Mouse (Mus musculus): ENCODE measurements around the gene Gprc5c. TPM values are rescaled to one million over a fixed set of nuclear protein-coding genes. Genes with fewer than 3 reads are reported as not detected.

Gprc5c gene
- polyA plus RNA-seq (2014; fragmentation: Nextera tagmentation; extraction: Ambion mirVana): 23.5 and 27.2 TPM in 2 replicates

- ATAC-seq (ENCODE audit: insufficient number of reproducible peaks, insufficient read depth, low FRiP score, low read depth): peak; percentile 51
- H3K36me3 ChIP-seq (ENCODE audit: control insufficient read depth, insufficient read depth, low read length): no peaks in the 10 kb centered on the region
- H3K4me1 ChIP-seq (ENCODE audit: control insufficient read depth, insufficient read depth, low read length): peaks cover 23% of the 10 kb centered on the region; the same call in 1 of the 2 replicates
- H3K4me2 ChIP-seq (replicated peaks; ENCODE audit: low read depth, low read length): peak within 1 kb of the TSS; percentile 97
- under 1% methylated on average over 34 of the region's 43 CpGs for WGBS
- peak within 1 kb of the TSS; percentile 78 for H3K9ac ChIP-seq (replicated peaks; ENCODE audit: low read depth, low read length)
- H3K9me3 ChIP-seq (ENCODE audit: control insufficient read depth, low read depth, low read length): no peaks in the 10 kb centered on the region
- H3K27ac ChIP-seq (ENCODE audit: low read length): peak within 1 kb of the TSS; percentile 93
- H3K4me3 ChIP-seq (ENCODE audit: low read depth, low read length): peak within 1 kb of the TSS; percentile 74
- H3K27me3 ChIP-seq (ENCODE audit: control insufficient read depth, insufficient read depth, low read length): no peaks in the 10 kb centered on the region
These were observed at the start of gene Gprc5c for GRCm38 (mm10) chr11:114850452-114851268. Gene Gprc5c, plus strand, starts transcription at chr11:114851152.

- Histone ChIP-seq H3K9me3 (ENCODE audit: control insufficient read depth, low read depth, low read length) (no peaks in the 10 kb centered on the region), H3K4me1 (ENCODE audit: control insufficient read depth, insufficient read depth, low read length) (peaks cover 5% of the 10 kb centered on the region; the same call in 1 of the 2 replicates), H3K27ac (ENCODE audit: low read length) (no peak overlapping the region), H3K9ac (replicated peaks; ENCODE audit: low read depth, low read length) (no peak overlapping the region), H3K4me2 (replicated peaks; ENCODE audit: low read depth, low read length) (no peak overlapping the region), H3K27me3 (ENCODE audit: control insufficient read depth, insufficient read depth, low read length) (no peaks in the 10 kb centered on the region), H3K4me3 (ENCODE audit: low read depth, low read length) (no peak overlapping the region), H3K36me3 (ENCODE audit: control insufficient read depth, insufficient read depth, low read length) (no peaks in the 10 kb centered on the region)
- 100% methylated on average over 1 of the region's 1 CpGs for whole genome bisulfite sequencing
- no peak for ATAC-seq (ENCODE audit: insufficient number of reproducible peaks, insufficient read depth, low FRiP score, low read depth)
These were observed 49.0 kb upstream of the Gprc5c start for GRCm38 (mm10) chr11:114801906-114802305.

GRCm38 (mm10) chr11:114802540-114803267, 48.2 kb upstream of the Gprc5c start:
- Histone ChIP-seq H3K4me1 (ENCODE audit: control insufficient read depth, insufficient read depth, low read length) (peaks cover 9% of the 10 kb centered on the region; the same call in 1 of the 2 replicates), H3K4me2 (replicated peaks; ENCODE audit: low read depth, low read length) (no peak overlapping the region), H3K9ac (replicated peaks; ENCODE audit: low read depth, low read length) (no peak overlapping the region), H3K27ac (ENCODE audit: low read length) (no peak overlapping the region), H3K27me3 (ENCODE audit: control insufficient read depth, insufficient read depth, low read length) (no peaks in the 10 kb centered on the region), H3K9me3 (ENCODE audit: control insufficient read depth, low read depth, low read length) (no peaks in the 10 kb centered on the region), H3K4me3 (ENCODE audit: low read depth, low read length) (no peak overlapping the region), H3K36me3 (ENCODE audit: control insufficient read depth, insufficient read depth, low read length) (no peaks in the 10 kb centered on the region)
- WGBS: 41% methylated on average over 15 of the region's 15 CpGs
- 0 out of 2 replicates have a peak, but pooled peaks have one; percentile 21 for ATAC-seq (ENCODE audit: insufficient number of reproducible peaks, insufficient read depth, low FRiP score, low read depth)

GRCm38 (mm10) chr11:114803990-114804389, 47.0 kb upstream of the Gprc5c start:
- Histone ChIP-seq H3K36me3 (ENCODE audit: control insufficient read depth, insufficient read depth, low read length) (no peaks in the 10 kb centered on the region), H3K4me1 (ENCODE audit: control insufficient read depth, insufficient read depth, low read length) (peaks cover 11% of the 10 kb centered on the region; the same call in 1 of the 2 replicates), H3K27me3 (ENCODE audit: control insufficient read depth, insufficient read depth, low read length) (no peaks in the 10 kb centered on the region), H3K9ac (replicated peaks; ENCODE audit: low read depth, low read length) (no peak overlapping the region), H3K4me2 (replicated peaks; ENCODE audit: low read depth, low read length) (no peak overlapping the region), H3K4me3 (ENCODE audit: low read depth, low read length) (no peak overlapping the region), H3K9me3 (ENCODE audit: control insufficient read depth, low read depth, low read length) (no peaks in the 10 kb centered on the region), H3K27ac (ENCODE audit: low read length) (no peak overlapping the region)
- no peak for ATAC-seq (ENCODE audit: insufficient number of reproducible peaks, insufficient read depth, low FRiP score, low read depth)
- WGBS: 53% methylated on average over 8 of the region's 8 CpGs

- ATAC-seq (ENCODE audit: insufficient number of reproducible peaks, insufficient read depth, low FRiP score, low read depth): no peak
- H3K4me2 ChIP-seq (replicated peaks; ENCODE audit: low read depth, low read length): no peak overlapping the region
- no peak overlapping the region for H3K27ac ChIP-seq (ENCODE audit: low read length)
- H3K36me3 ChIP-seq (ENCODE audit: control insufficient read depth, insufficient read depth, low read length): no peaks in the 10 kb centered on the region
- no peak overlapping the region for H3K9ac ChIP-seq (replicated peaks; ENCODE audit: low read depth, low read length)
- H3K4me3 ChIP-seq (ENCODE audit: low read depth, low read length): no peak overlapping the region
- 69% methylated on average over 2 of the region's 2 CpGs for WGBS
- H3K4me1 ChIP-seq (ENCODE audit: control insufficient read depth, insufficient read depth, low read length): peaks cover 11% of the 10 kb centered on the region; the same call in 1 of the 2 replicates
- H3K27me3 ChIP-seq (ENCODE audit: control insufficient read depth, insufficient read depth, low read length): no peaks in the 10 kb centered on the region
- no peaks in the 10 kb centered on the region for H3K9me3 ChIP-seq (ENCODE audit: control insufficient read depth, low read depth, low read length)
These were observed 43.9 kb upstream of the Gprc5c start for GRCm38 (mm10) chr11:114807025-114807424.

- no peak overlapping the region for H3K4me3 ChIP-seq (ENCODE audit: low read depth, low read length)
- peak; percentile 57; the same call in 1 of the 2 replicates for ATAC-seq (ENCODE audit: insufficient number of reproducible peaks, insufficient read depth, low FRiP score, low read depth)
- H3K27me3 ChIP-seq (ENCODE audit: control insufficient read depth, insufficient read depth, low read length): no peaks in the 10 kb centered on the region
- no peak overlapping the region for H3K4me2 ChIP-seq (replicated peaks; ENCODE audit: low read depth, low read length)
- no peak overlapping the region for H3K9ac ChIP-seq (replicated peaks; ENCODE audit: low read depth, low read length)
- peaks cover 7% of the 10 kb centered on the region; the same call in 1 of the 2 replicates for H3K4me1 ChIP-seq (ENCODE audit: control insufficient read depth, insufficient read depth, low read length)
- no peaks in the 10 kb centered on the region for H3K9me3 ChIP-seq (ENCODE audit: control insufficient read depth, low read depth, low read length)
- no peak overlapping the region for H3K27ac ChIP-seq (ENCODE audit: low read length)
- 23% methylated on average over 14 of the region's 14 CpGs for WGBS
- no peaks in the 10 kb centered on the region for H3K36me3 ChIP-seq (ENCODE audit: control insufficient read depth, insufficient read depth, low read length)
These were observed 43.1 kb upstream of the Gprc5c start for GRCm38 (mm10) chr11:114807686-114808427.

- no peak for ATAC-seq (ENCODE audit: insufficient number of reproducible peaks, insufficient read depth, low FRiP score, low read depth)
- H3K27me3 ChIP-seq (ENCODE audit: control insufficient read depth, insufficient read depth, low read length): no peaks in the 10 kb centered on the region
- no peaks in the 10 kb centered on the region for H3K9me3 ChIP-seq (ENCODE audit: control insufficient read depth, low read depth, low read length)
- 78% methylated on average over 1 of the region's 1 CpGs for WGBS
- H3K4me3 ChIP-seq (ENCODE audit: low read depth, low read length): no peak overlapping the region
- H3K9ac ChIP-seq (replicated peaks; ENCODE audit: low read depth, low read length): no peak overlapping the region
- H3K36me3 ChIP-seq (ENCODE audit: control insufficient read depth, insufficient read depth, low read length): no peaks in the 10 kb centered on the region
- no peak overlapping the region for H3K27ac ChIP-seq (ENCODE audit: low read length)
- H3K4me2 ChIP-seq (replicated peaks; ENCODE audit: low read depth, low read length): no peak overlapping the region
- 0 out of 2 replicates have a peak, but pooled peaks cover 6% of the 10 kb centered on the region for H3K4me1 ChIP-seq (ENCODE audit: control insufficient read depth, insufficient read depth, low read length)
These were observed 41.6 kb upstream of the Gprc5c start for GRCm38 (mm10) chr11:114809371-114809770.

GRCm38 (mm10) chr11:114810344-114810743, 40.6 kb upstream of the Gprc5c start:
- Histone ChIP-seq H3K4me3 (ENCODE audit: low read depth, low read length) (no peak overlapping the region), H3K4me2 (replicated peaks; ENCODE audit: low read depth, low read length) (no peak overlapping the region), H3K36me3 (ENCODE audit: control insufficient read depth, insufficient read depth, low read length) (no peaks in the 10 kb centered on the region), H3K27ac (ENCODE audit: low read length) (no peak overlapping the region), H3K9ac (replicated peaks; ENCODE audit: low read depth, low read length) (no peak overlapping the region), H3K27me3 (ENCODE audit: control insufficient read depth, insufficient read depth, low read length) (no peaks in the 10 kb centered on the region), H3K4me1 (ENCODE audit: control insufficient read depth, insufficient read depth, low read length) (0 out of 2 replicates have a peak, but pooled peaks cover 6% of the 10 kb centered on the region), H3K9me3 (ENCODE audit: control insufficient read depth, low read depth, low read length) (no peaks in the 10 kb centered on the region)
- 31% methylated on average over 4 of the region's 4 CpGs for WGBS
- no peak for ATAC-seq (ENCODE audit: insufficient number of reproducible peaks, insufficient read depth, low FRiP score, low read depth)

Data from stomach, embryonic 14.5 days (tissue).